Mouse (Mus musculus) megakaryocyte-erythroid progenitor cell, adult 5-6 weeks (primary cell): Measurements from ENCODE around the gene Glra1. TPM values are rescaled to one million over a fixed set of nuclear protein-coding genes. Genes with fewer than 3 reads are reported as not detected.

Experiments
- total RNA-seq, 2 experiments: library from RNA; stranded (forward) in 1 of 2; stranded (reverse) in 1 of 2; fragments of 200-1000, 215-1000 nt in 1 of 2; fragments of >200 nt in 1 of 2; fragmentation: Nextera tagmentation in 1 of 2; gene quantifications; 2 replicates each; pipeline ENCODE4 v1.2.3; 2014 to 2017

Gene Glra1
- total RNA-seq, 2 experiments from 2014 or later: not detected

Other genes with a start within 250 kb of the Glra1 start
- gene Sparc, start 185.0 kb downstream of the Glra1 start, total RNA-seq (2014; fragmentation: Nextera tagmentation): not detected in 2 replicates
- gene Sparc, start 185.0 kb downstream of the Glra1 start, total RNA-seq (2017): not detected in 2 replicates
- gene Atox1, start 147.0 kb downstream of the Glra1 start, total RNA-seq (2014; fragmentation: Nextera tagmentation): 212 and 229 TPM in 2 replicates
- gene Atox1, start 147.0 kb downstream of the Glra1 start, total RNA-seq (2017): 42.7 and 68.1 TPM in 2 replicates
- gene G3bp1, start 138.5 kb downstream of the Glra1 start, total RNA-seq (2014; fragmentation: Nextera tagmentation): 102 and 106 TPM in 2 replicates
- 128 and 135 TPM in 2 replicates for gene G3bp1, start 138.5 kb downstream of the Glra1 start, total RNA-seq (2017)